Comparison of ENCODE assay signal across 8 mouse cellular contexts in the genomic region with DNA sequence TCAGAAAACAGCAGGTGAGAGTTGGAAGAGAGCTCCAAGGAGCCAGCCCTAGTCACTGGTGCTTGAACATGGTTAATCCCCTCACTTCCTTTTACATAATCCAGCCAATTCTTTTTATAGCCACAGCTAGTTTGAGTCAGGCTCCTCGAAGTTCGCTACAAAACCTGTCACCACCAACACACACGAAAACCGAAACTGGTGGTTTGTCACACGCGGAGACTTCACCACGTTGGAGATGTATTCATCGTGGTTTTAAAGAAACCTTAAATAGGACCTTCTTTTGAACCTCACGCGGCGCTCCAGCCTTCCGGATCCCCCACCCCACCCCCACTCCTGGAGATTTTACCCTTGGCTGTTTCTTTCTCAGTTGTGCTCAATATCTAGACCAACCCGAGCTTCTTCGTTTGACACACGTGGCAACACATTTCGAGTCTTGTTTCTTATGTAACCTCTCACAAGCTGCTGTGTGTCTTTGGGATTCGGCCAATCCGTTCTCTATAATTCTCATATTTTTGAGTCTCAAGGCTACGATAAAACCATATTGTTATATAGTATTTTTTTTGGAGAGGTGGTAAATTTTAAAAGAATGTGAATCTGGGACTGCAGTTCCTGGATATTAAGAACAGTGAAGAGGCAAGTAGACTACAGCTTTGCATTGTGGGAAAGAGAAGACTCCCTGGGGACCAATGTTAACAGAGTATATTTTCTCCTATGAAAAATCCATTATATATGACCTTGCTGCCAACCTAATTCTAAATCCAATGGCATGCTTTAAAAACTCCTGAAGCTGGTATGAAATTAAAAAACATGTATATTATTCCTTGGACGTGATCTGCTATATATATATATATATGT. TPM values are rescaled to one million over a fixed set of nuclear protein-coding genes. Genes with fewer than 3 reads are reported as not detected.
DNase-seq lines count a peak whose midpoint lies in the region; ATAC-seq lines count a peak whose summit lies in the region.

No protein-coding gene starts in this region.

- no peak overlapping the region for H3K27ac ChIP-seq in neural tube, embryonic 12.5 days
- H3K27ac ChIP-seq in embryonic facial prominence, embryonic 13.5 days: no peak overlapping the region
- H3K27ac ChIP-seq in heart, embryonic 11.5 days (ENCODE audit: low read depth, low read length): no peak overlapping the region
- no peak overlapping the region for H3K27ac ChIP-seq in kidney, embryonic 16.5 days (ENCODE audit: low read length)
- no peak overlapping the region for H3K27ac ChIP-seq in liver, embryonic 15.5 days (replicated peaks)

- DNase-seq in neural tube, embryonic 10.5 days (ENCODE audit: extremely low spot score, low spot score): no peak
- peak; percentile 50 to 59 for DNase-seq in right cerebral cortex, postnatal 10 days (ENCODE audit: low spot score in 2 of 2)
- no peak for DNase-seq in urinary bladder, postnatal 14 days (ENCODE audit: low spot score)

- no peaks in the 10 kb centered on the region for H3K36me3 ChIP-seq in neural tube, embryonic 12.5 days
- H3K36me3 ChIP-seq in embryonic facial prominence, embryonic 13.5 days: no peaks in the 10 kb centered on the region
- H3K36me3 ChIP-seq in heart, embryonic 11.5 days (ENCODE audit: control insufficient read depth, insufficient read depth, low read length): no peaks in the 10 kb centered on the region
- no peaks in the 10 kb centered on the region for H3K36me3 ChIP-seq in kidney, embryonic 16.5 days (ENCODE audit: insufficient read depth, low read length)
- H3K36me3 ChIP-seq in liver, embryonic 15.5 days (replicated peaks): no peaks in the 10 kb centered on the region

- 55% methylated on average over 20 of the region's 20 CpGs for WGBS in neural tube, embryonic 12.5 days
- 32% methylated on average over 20 of the region's 20 CpGs for WGBS in embryonic facial prominence, embryonic 13.5 days
- 37% methylated on average over 20 of the region's 20 CpGs for WGBS in heart, embryonic 11.5 days (ENCODE audit: insufficient replicate concordance)
- 46% methylated on average over 20 of the region's 20 CpGs for WGBS in kidney, embryonic 16.5 days
- 14% methylated on average over 20 of the region's 20 CpGs for WGBS in liver, embryonic 15.5 days (ENCODE audit: insufficient replicate concordance)

- H3K4me2 ChIP-seq in neural tube, embryonic 12.5 days (replicated peaks): peak overlapping the region; percentile 25; the same call in 1 of the 2 replicates
- peak overlapping the region; percentile 53 for H3K4me2 ChIP-seq in embryonic facial prominence, embryonic 13.5 days
- H3K4me2 ChIP-seq in heart, embryonic 11.5 days: peak overlapping the region; percentile 59
- peak overlapping the region; percentile 45 for H3K4me2 ChIP-seq in kidney, embryonic 16.5 days (replicated peaks; ENCODE audit: low read depth, low read length)
- peak overlapping the region; percentile 57 for H3K4me2 ChIP-seq in liver, embryonic 15.5 days

- no peak for ATAC-seq in neural tube, embryonic 12.5 days (ENCODE audit: low FRiP score, low read depth)
- ATAC-seq in embryonic facial prominence, embryonic 13.5 days (ENCODE audit: insufficient number of reproducible peaks, insufficient read depth, low FRiP score, low TSS enrichment, low read depth): no peak
- ATAC-seq in heart, embryonic 11.5 days (replicated peaks; ENCODE audit: insufficient number of reproducible peaks, low FRiP score, low TSS enrichment): no peak
- ATAC-seq in kidney, embryonic 16.5 days (ENCODE audit: low FRiP score, low TSS enrichment): no peak
- no peak for ATAC-seq in liver, embryonic 15.5 days (ENCODE audit: insufficient read depth)

- no peak overlapping the region for H3K4me3 ChIP-seq in neural tube, embryonic 12.5 days
- peak overlapping the region; percentile 20 for H3K4me3 ChIP-seq in embryonic facial prominence, embryonic 13.5 days
- peak overlapping the region; percentile 30 for H3K4me3 ChIP-seq in heart, embryonic 11.5 days (ENCODE audit: low read depth, low read length)
- peak overlapping the region; percentile 21 for H3K4me3 ChIP-seq in kidney, embryonic 16.5 days (ENCODE audit: low read length)
- peak overlapping the region; percentile 37 for H3K4me3 ChIP-seq in liver, embryonic 15.5 days (replicated peaks)

- H3K9me3 ChIP-seq in neural tube, embryonic 12.5 days: no peaks in the 10 kb centered on the region
- H3K9me3 ChIP-seq in embryonic facial prominence, embryonic 13.5 days: no peaks in the 10 kb centered on the region
- no peaks in the 10 kb centered on the region for H3K9me3 ChIP-seq in heart, embryonic 11.5 days (replicated peaks; ENCODE audit: control insufficient read depth, low read length)
- H3K9me3 ChIP-seq in kidney, embryonic 16.5 days (ENCODE audit: low read length): no peaks in the 10 kb centered on the region
- H3K9me3 ChIP-seq in liver, embryonic 15.5 days (replicated peaks): no peaks in the 10 kb centered on the region

- no peaks in the 10 kb centered on the region for H3K4me1 ChIP-seq in neural tube, embryonic 12.5 days
- peaks cover 4% of the 10 kb centered on the region; the same call in 1 of the 2 replicates for H3K4me1 ChIP-seq in embryonic facial prominence, embryonic 13.5 days
- H3K4me1 ChIP-seq in heart, embryonic 11.5 days (ENCODE audit: control insufficient read depth, insufficient read depth, low read length): 0 out of 2 replicates have a peak, but pooled peaks cover 2% of the 10 kb centered on the region
- H3K4me1 ChIP-seq in kidney, embryonic 16.5 days (ENCODE audit: insufficient read depth, low read length): no peaks in the 10 kb centered on the region
- H3K4me1 ChIP-seq in liver, embryonic 15.5 days (replicated peaks): no peaks in the 10 kb centered on the region

- H3K27me3 ChIP-seq in neural tube, embryonic 12.5 days (replicated peaks): no peaks in the 10 kb centered on the region
- H3K27me3 ChIP-seq in embryonic facial prominence, embryonic 13.5 days: 0 out of 2 replicates have a peak, but pooled peaks cover 3% of the 10 kb centered on the region
- H3K27me3 ChIP-seq in heart, embryonic 11.5 days (ENCODE audit: control insufficient read depth, insufficient read depth, low read length): no peaks in the 10 kb centered on the region
- H3K27me3 ChIP-seq in kidney, embryonic 16.5 days (ENCODE audit: insufficient read depth, low read length): no peaks in the 10 kb centered on the region
- H3K27me3 ChIP-seq in liver, embryonic 15.5 days: no peaks in the 10 kb centered on the region

- H3K9ac ChIP-seq in neural tube, embryonic 12.5 days: no peak overlapping the region
- 0 out of 2 replicates have a peak overlapping the region, but pooled peaks have one; percentile 37 for H3K9ac ChIP-seq in embryonic facial prominence, embryonic 13.5 days
- no peak overlapping the region; the same call in 1 of the 2 replicates for H3K9ac ChIP-seq in heart, embryonic 11.5 days (ENCODE audit: low read depth, low read length)
- H3K9ac ChIP-seq in kidney, embryonic 16.5 days (replicated peaks; ENCODE audit: low read length): no peak overlapping the region
- no peak overlapping the region for H3K9ac ChIP-seq in liver, embryonic 15.5 days

RNA-seq across cellular contexts. Expression of a gene that starts 21.8 kb away (rescaled TPM):
- 45.0 and 45.6 TPM in 2 replicates for polyA plus RNA-seq in neural tube, embryonic 12.5 days (2016; fragmentation: Nextera tagmentation; extraction: Ambion mirVana)
- 29.8 and 35.0 TPM in 2 replicates for polyA plus RNA-seq in embryonic facial prominence, embryonic 13.5 days (2015; fragmentation: Nextera tagmentation; extraction: Ambion mirVana)
- 14.9 and 19.7 TPM in 2 replicates for polyA plus RNA-seq in heart, embryonic 11.5 days (2014; fragmentation: Nextera tagmentation; extraction: Ambion mirVana)
- polyA plus RNA-seq in kidney, embryonic 16.5 days (2015; fragmentation: Nextera tagmentation; extraction: Ambion mirVana): 28.1 and 30.0 TPM in 2 replicates
- polyA plus RNA-seq in liver, embryonic 15.5 days (2015; fragmentation: Nextera tagmentation; extraction: Ambion mirVana): 5.1 and 5.6 TPM in 2 replicates

Comparison
In these comparisons a context has a peak if more than half of its experiments do, and no peak if none do; other contexts are left out.
1. DNase-seq: peak in right cerebral cortex, postnatal 10 days (2 of 2); none in neural tube, embryonic 10.5 days (single experiment) and urinary bladder, postnatal 14 days (single experiment).
2. Peak in every context shown above with its lines, with median percentiles within 50 percentile points of each other: H3K4me2 ChIP-seq.